ENCODE assay signal across 8 mouse cellular contexts in genomic region chr6:39542631-39543597, GRCm38 (mm10). TPM values are rescaled to one million over a fixed set of nuclear protein-coding genes. Genes with fewer than 3 reads are reported as not detected.
DNase-seq lines count a peak whose midpoint lies in the region; ATAC-seq and TF ChIP-seq lines count a peak whose summit lies in the region.

No protein-coding gene starts in this region.

- H3K27me3 ChIP-seq in Patski = no peaks in the 10 kb centered on the region
- H3K27me3 ChIP-seq in intestine, embryonic 16.5 days (replicated peaks; ENCODE audit: control insufficient read depth, insufficient read depth, low read length) = no peaks in the 10 kb centered on the region
- H3K27me3 ChIP-seq in liver, embryonic 11.5 days (replicated peaks; ENCODE audit: control insufficient read depth, insufficient read depth, low read length) = no peaks in the 10 kb centered on the region

- H3K9me3 ChIP-seq in intestine, embryonic 16.5 days (ENCODE audit: control insufficient read depth, low read length) = no peaks in the 10 kb centered on the region
- no peaks in the 10 kb centered on the region for H3K9me3 ChIP-seq in liver, embryonic 11.5 days (ENCODE audit: control insufficient read depth, low read length)

- peak overlapping the region; percentile 15; the same call in 1 of the 2 replicates for H3K4me2 ChIP-seq in intestine, embryonic 16.5 days (ENCODE audit: low read depth, low read length)
- peak overlapping the region; percentile 30; the same call in 1 of the 2 replicates for H3K4me2 ChIP-seq in liver, embryonic 11.5 days

- POLR2A ChIA-PET in Patski (lab: Charles Lee) = no interaction called here

- CTCF ChIA-PET in Patski (lab: Charles Lee) = no interaction called here

- TF ChIP-seq CTCF in Patski (IDR thresholded peaks at IDR 0.05) = no peak

- 0 out of 2 replicates have a peak overlapping the region, but pooled peaks have one; percentile 2 for H3K4me3 ChIP-seq in intestine, embryonic 16.5 days (ENCODE audit: low read length)
- H3K4me3 ChIP-seq in liver, embryonic 11.5 days (ENCODE audit: low read depth, low read length) = no peak overlapping the region

- in situ Hi-C loops in Patski (cut with MboI; ENCODE audit: low pct_unique_long_range_greater_than_20kb) = no loop called here

- H3K9ac ChIP-seq in intestine, embryonic 16.5 days (ENCODE audit: low read depth, low read length) = peak overlapping the region; percentile 38
- no peak overlapping the region for H3K9ac ChIP-seq in liver, embryonic 11.5 days (ENCODE audit: low read depth, low read length)

- DNase-seq in Patski (ENCODE audit: low read depth, low spot score) = peak; percentile 64
- peak; percentile 83 for DNase-seq in embryo, embryonic 11 days
- peak; percentile 99 for DNase-seq in heart, adult 11 months
- DNase-seq in liver, embryonic 11.5 days (ENCODE audit: low spot score) = peak; percentile 57
- DNase-seq in neural tube, embryonic 10.5 days (ENCODE audit: extremely low spot score, low spot score) = peak; percentile 71
- DNase-seq in urinary bladder, postnatal 25 days (ENCODE audit: low spot score) = peak; percentile 46
- no peak for DNase-seq in natural killer cell, adult 2 months (ENCODE audit: low spot score in 2 of 2)

- peak overlapping the region; percentile 80 for H3K27ac ChIP-seq in intestine, embryonic 16.5 days (ENCODE audit: low read length)
- peak overlapping the region; percentile 51 for H3K27ac ChIP-seq in liver, embryonic 11.5 days (ENCODE audit: low read depth, low read length)

- peaks cover 42% of the 10 kb centered on the region for H3K4me1 ChIP-seq in intestine, embryonic 16.5 days (ENCODE audit: control insufficient read depth, insufficient read depth, low read length)
- peaks cover 19% of the 10 kb centered on the region for H3K4me1 ChIP-seq in liver, embryonic 11.5 days (replicated peaks; ENCODE audit: control insufficient read depth, insufficient read depth, low read length)

- ATAC-seq in Patski = peak; percentile 73
- peak; percentile 92 for ATAC-seq in intestine, embryonic 16.5 days
- ATAC-seq in liver, embryonic 11.5 days (replicated peaks; ENCODE audit: low FRiP score) = peak; percentile 72

- 14% methylated on average over 15 of the region's 15 CpGs for whole genome bisulfite sequencing in intestine, embryonic 16.5 days
- 40% methylated on average over 15 of the region's 15 CpGs for WGBS in liver, embryonic 11.5 days

- H3K36me3 ChIP-seq in intestine, embryonic 16.5 days (ENCODE audit: control insufficient read depth, insufficient read depth, low read length) = no peaks in the 10 kb centered on the region
- H3K36me3 ChIP-seq in liver, embryonic 11.5 days (ENCODE audit: control insufficient read depth, insufficient read depth, low read length) = no peaks in the 10 kb centered on the region

RNA-seq across cellular contexts. Expression of gene Dennd2a, which starts 14.8 kb away (rescaled TPM):
- polyA plus RNA-seq in Patski (2021) = 52.7 TPM
- 6.5 and 8.1 TPM in 2 replicates for polyA plus RNA-seq in intestine, embryonic 16.5 days (2015; fragmentation: Nextera tagmentation; extraction: Ambion mirVana)
- polyA plus RNA-seq in liver, embryonic 11.5 days (2014; fragmentation: Nextera tagmentation; extraction: Ambion mirVana) = 12.4 and 12.6 TPM in 2 replicates

RNA-seq across cellular contexts. Expression of gene Adck2, which starts 30.8 kb away (rescaled TPM):
- 19.6 TPM for polyA plus RNA-seq in Patski (2021)
- 30.5 and 30.8 TPM in 2 replicates for polyA plus RNA-seq in intestine, embryonic 16.5 days (2015; fragmentation: Nextera tagmentation; extraction: Ambion mirVana)
- polyA plus RNA-seq in liver, embryonic 11.5 days (2014; fragmentation: Nextera tagmentation; extraction: Ambion mirVana) = 20.6 and 22.8 TPM in 2 replicates

RNA-seq across cellular contexts. Expression of gene Gm42420, which starts 42.6 kb away (rescaled TPM):
- 2.2 TPM for polyA plus RNA-seq in Patski (2021)
- 1.5 and 2.1 TPM in 2 replicates for polyA plus RNA-seq in intestine, embryonic 16.5 days (2015; fragmentation: Nextera tagmentation; extraction: Ambion mirVana)
- 2.9 and 3.5 TPM in 2 replicates for polyA plus RNA-seq in liver, embryonic 11.5 days (2014; fragmentation: Nextera tagmentation; extraction: Ambion mirVana)

RNA-seq across cellular contexts. Expression of gene Ndufb2, which starts 49.5 kb away (rescaled TPM):
- polyA plus RNA-seq in Patski (2021) = 219 TPM
- 408 and 423 TPM in 2 replicates for polyA plus RNA-seq in intestine, embryonic 16.5 days (2015; fragmentation: Nextera tagmentation; extraction: Ambion mirVana)
- polyA plus RNA-seq in liver, embryonic 11.5 days (2014; fragmentation: Nextera tagmentation; extraction: Ambion mirVana) = 311 and 331 TPM in 2 replicates

Comparison
In these comparisons a context has a peak if more than half of its experiments do, and no peak if none do; other contexts are left out.
1. DNase-seq: peak in Patski (single experiment), embryo, embryonic 11 days (single experiment), heart, adult 11 months (single experiment), liver, embryonic 11.5 days (single experiment), neural tube, embryonic 10.5 days (single experiment) and urinary bladder, postnatal 25 days (single experiment); none in natural killer cell, adult 2 months (0 of 2).
2. Peak in every context shown above with its lines, with median percentiles within 50 percentile points of each other: ATAC-seq.